Mouse (Mus musculus) CH12.LX (cell line): ENCODE measurements around the gene Col20a1. TPM values are rescaled to one million over a fixed set of nuclear protein-coding genes. Genes with fewer than 3 reads are reported as not detected.

Source experiments
- DNase-seq: peaks from one replicate; pipeline ENCODE4 v3.0.0-alpha.2; 2013; ENCODE audit errors: extremely low read depth
- H3K27ac ChIP-seq: 2 replicates; pipeline ENCODE4 v1.5.1; 2012; ENCODE audit warnings: low read depth, mild to moderate bottlenecking, control low read depth, moderate library complexity; ENCODE audit not compliant: insufficient read depth
- H3K27me3 ChIP-seq: replicated peaks from 2 replicates; pipeline ENCODE3; 2012; ENCODE audit warnings: inconsistent platforms
- H3K36me3 ChIP-seq, 2 experiments: replicated peaks in 1 of 2; 2 replicates each; pipeline versions ENCODE3 to v1.6.1; 2012; ENCODE audit warnings: inconsistent platforms in 1 of 2, low read length in 1 of 2, mild to moderate bottlenecking in 1 of 2, mixed read lengths in 1 of 2, moderate library complexity in 1 of 2; ENCODE audit not compliant: control insufficient read depth in 1 of 2, insufficient read depth in 1 of 2
- H3K4me1 ChIP-seq, 2 experiments: 2 replicates each; pipeline ENCODE4 v1.6.1; 2012; ENCODE audit warnings: inconsistent platforms in 1 of 2, moderate library complexity in 1 of 2; ENCODE audit not compliant: insufficient read depth in 2 of 2, control insufficient read depth in 1 of 2
- H3K4me2 ChIP-seq: 2 replicates; pipeline ENCODE4 v1.6.1; 2012; ENCODE audit warnings: low read depth, mild to moderate bottlenecking, control low read depth; ENCODE audit not compliant: poor library complexity, insufficient read depth, severe bottlenecking
- H3K4me3 ChIP-seq, 3 experiments: fragments of 150-350 bp in 1 of 3; sonication (generic) in 1 of 3; replicated peaks in 1 of 3; 2 replicates each; pipeline versions ENCODE3 to v1.5.1; 2011 to 2012; ENCODE audit warnings: low read depth in 2 of 3, low read length in 2 of 3, mild to moderate bottlenecking in 2 of 3, moderate library complexity in 2 of 3, control low read depth in 1 of 3, improper control_type of control experiment in 1 of 3, inconsistent platforms in 1 of 3, mixed read lengths in 1 of 3; ENCODE audit not compliant: poor library complexity in 1 of 3
- H3K79me2 ChIP-seq: replicated peaks from 2 replicates; pipeline ENCODE4 v1.6.1; 2012; ENCODE audit warnings: mild to moderate bottlenecking, moderate library complexity; ENCODE audit not compliant: control insufficient read depth, poor library complexity, insufficient read depth, severe bottlenecking; ENCODE audit errors: extremely low read depth
- H3K9ac ChIP-seq: 2 replicates; pipeline ENCODE4 v1.6.1; 2012; ENCODE audit warnings: low read depth, mild to moderate bottlenecking, control low read depth, moderate library complexity; ENCODE audit not compliant: insufficient read depth
- H3K9me3 ChIP-seq: replicated peaks from 2 replicates; pipeline ENCODE3; 2012; ENCODE audit warnings: low read length, inconsistent platforms, mixed read lengths
- BHLHE40 ChIP-seq: IDR thresholded peaks from 2 replicates; pipeline ENCODE4 v1.6.1; 2011; ENCODE audit warnings: mild to moderate bottlenecking, low read depth, low read length, improper control_type of control experiment
- CHD2 ChIP-seq: IDR thresholded peaks from 2 replicates; pipeline ENCODE4 v1.6.1; 2011; ENCODE audit warnings: low read length, improper control_type of control experiment
- E2F4 ChIP-seq: IDR thresholded peaks from 2 replicates; pipeline ENCODE4 v1.6.1; 2011; ENCODE audit warnings: low read depth, low read length, improper control_type of control experiment; ENCODE audit not compliant: insufficient replicate concordance
- EP300 ChIP-seq: IDR thresholded peaks from 2 replicates; pipeline ENCODE4 v1.6.1; 2011; ENCODE audit warnings: low read length, improper control_type of control experiment
- HCFC1 ChIP-seq: IDR thresholded peaks from 2 replicates; pipeline ENCODE4 v1.6.1; 2012; ENCODE audit warnings: low read depth, mild to moderate bottlenecking, inconsistent platforms, low read length, improper control_type of control experiment
- IRF4 ChIP-seq: IDR thresholded peaks from 2 replicates; pipeline ENCODE4 v1.6.1; 2014; ENCODE audit warnings: low read depth, mild to moderate bottlenecking, inconsistent platforms, low read length, improper control_type of control experiment
- KAT2A ChIP-seq: IDR thresholded peaks from 2 replicates; pipeline ENCODE4 v1.6.1; 2012; ENCODE audit warnings: low read length, improper control_type of control experiment, inconsistent platforms; ENCODE audit not compliant: insufficient replicate concordance
- MAFK ChIP-seq: IDR thresholded peaks from 2 replicates; pipeline ENCODE4 v1.6.1; 2011; ENCODE audit warnings: low read length, improper control_type of control experiment; ENCODE audit not compliant: insufficient replicate concordance
- MAX ChIP-seq: IDR thresholded peaks from 2 replicates; pipeline ENCODE4 v1.6.1; 2011; ENCODE audit warnings: low read length, improper control_type of control experiment
- MAZ ChIP-seq: IDR thresholded peaks from 2 replicates; pipeline ENCODE4 v1.6.1; 2012; ENCODE audit warnings: low read depth, mild to moderate bottlenecking, inconsistent platforms, low read length, improper control_type of control experiment, moderate library complexity
- MEF2A ChIP-seq: IDR thresholded peaks from 2 replicates; pipeline ENCODE4 v1.6.1; 2014; ENCODE audit warnings: low read depth, mild to moderate bottlenecking, inconsistent platforms, low read length, improper control_type of control experiment, borderline replicate concordance
- MXI1 ChIP-seq: IDR thresholded peaks from 2 replicates; pipeline ENCODE4 v1.6.1; 2011; ENCODE audit warnings: mild to moderate bottlenecking, low read depth, low read length, improper control_type of control experiment
- NELFE ChIP-seq: IDR thresholded peaks from 2 replicates; pipeline ENCODE4 v1.6.1; 2011; ENCODE audit warnings: low read depth, low read length, improper control_type of control experiment
- NRF1 ChIP-seq: IDR thresholded peaks from 2 replicates; pipeline ENCODE4 v1.6.1; 2014; ENCODE audit warnings: low read depth, mild to moderate bottlenecking, inconsistent platforms, low read length, improper control_type of control experiment, moderate library complexity
- RCOR1 ChIP-seq: conservative IDR thresholded peaks from 2 replicates; pipeline ENCODE4 v1.6.1; 2012; ENCODE audit warnings: low read depth, mild to moderate bottlenecking, inconsistent platforms, low read length, improper control_type of control experiment
- SMC3 ChIP-seq: IDR thresholded peaks from 2 replicates; pipeline ENCODE4 v1.6.1; 2011; ENCODE audit warnings: low read depth, low read length, improper control_type of control experiment
- TBP ChIP-seq: conservative IDR thresholded peaks from 2 replicates; pipeline ENCODE4 v1.6.1; 2011; ENCODE audit warnings: low read depth, low read length, improper control_type of control experiment
- USF1 ChIP-seq: IDR thresholded peaks from 2 replicates; pipeline ENCODE4 v1.6.1; 2014; ENCODE audit warnings: low read depth, mild to moderate bottlenecking, inconsistent platforms, low read length, improper control_type of control experiment
- ZC3H11A ChIP-seq: IDR thresholded peaks from 2 replicates; pipeline ENCODE4 v1.6.1; 2012; ENCODE audit warnings: low read depth, mild to moderate bottlenecking, inconsistent platforms, low read length, improper control_type of control experiment
- ZNF384 ChIP-seq: IDR thresholded peaks from 2 replicates; pipeline ENCODE4 v1.6.1; 2012; ENCODE audit warnings: low read depth, low read length, improper control_type of control experiment, inconsistent platforms
- dilution Hi-C: fragments of 300-500 bp; cut with MboI; formaldehyde crosslinking; loops from 2 replicates; pipeline ENCODE4 v1.14.3; 2020; ENCODE audit warnings: low sequenced_read_pairs; ENCODE audit not compliant: extremely low pct_unique_long_range_greater_than_20kb, extremely low pct_ligation_motif_present
- in situ Hi-C: fragments of 300-500 bp; cut with MboI; formaldehyde crosslinking; loops from 3 replicates; pipeline ENCODE4 v1.14.3; 2019; ENCODE audit warnings: low sequenced_read_pairs, low pct_ligation_motif_present, low pct_unique_long_range_greater_than_20kb, mixed read lengths
- polyA plus RNA-seq: library from polyadenylated mRNA; unstranded; fragments of >175 nt; gene quantifications from 2 replicates; pipeline ENCODE4 v1.2.1, GENCODE M21; 2012; ENCODE audit warnings: low read depth; ENCODE audit not compliant: insufficient read length
- total RNA-seq, 2 experiments: library from RNA; depleted of rRNA; stranded (reverse); fragments of 300-350 nt in 1 of 2; fragments of >200 nt in 1 of 2; gene quantifications; 2 replicates each; pipeline ENCODE4 v1.2.3; 2012 to 2014

Col20a1 gene
- total and polyA plus RNA-seq, 3 experiments: 0.52 to 2.2 (median 0.68) TPM

GRCm38 (mm10) chr2:180988347-180988913, 2.1 kb downstream of the Col20a1 start:
- H3K36me3 ChIP-seq: peaks cover 0 to 28% of the 10 kb centered on the region in 2 experiments
- no peaks in the 10 kb centered on the region for H3K4me1 ChIP-seq
- DNase-seq: no peak
- in situ Hi-C loops (no loop called here), dilution Hi-C loops (no loop called here)
- TF ChIP-seq E2F4: no peak
- TF ChIP-seq KAT2A: no peak
- no peak for TF ChIP-seq BHLHE40
- no peak for TF ChIP-seq NRF1
- no peak for TF ChIP-seq SMC3
- no peak for TF ChIP-seq NELFE
- no peak for TF ChIP-seq IRF4
- TF ChIP-seq MAFK: no peak
- no peak for TF ChIP-seq HCFC1
- no peak for TF ChIP-seq ZC3H11A
- no peak for TF ChIP-seq MAX
- no peak for TF ChIP-seq EP300
- TF ChIP-seq RCOR1: no peak
- no peak for TF ChIP-seq MAZ
- TF ChIP-seq TBP: no peak
- TF ChIP-seq MEF2A: no peak
- no peak for TF ChIP-seq MXI1
- no peak for TF ChIP-seq USF1
- TF ChIP-seq CHD2: no peak
- no peak overlapping the region for H3K27ac ChIP-seq
- no peak overlapping the region for H3K4me2 ChIP-seq
- H3K9ac ChIP-seq: no peak overlapping the region
- no peak overlapping the region for H3K4me3 ChIP-seq
- H3K27me3 ChIP-seq: no peaks in the 10 kb centered on the region
- no peaks in the 10 kb centered on the region for H3K9me3 ChIP-seq
- no peaks in the 10 kb centered on the region for H3K79me2 ChIP-seq

GRCm38 (mm10) chr2:180988948-180989347, 2.6 kb downstream of the Col20a1 start:
- no peaks in the 10 kb centered on the region for H3K9me3 ChIP-seq
- no peaks in the 10 kb centered on the region for H3K4me1 ChIP-seq
- H3K27ac ChIP-seq: no peak overlapping the region
- dilution Hi-C loops (no loop called here), in situ Hi-C loops (no loop called here)
- TF ChIP-seq ZNF384: no peak
- TF ChIP-seq ZC3H11A: no peak
- no peak for TF ChIP-seq TBP
- no peak for TF ChIP-seq RCOR1
- H3K4me2 ChIP-seq: no peak overlapping the region
- no peak overlapping the region for H3K9ac ChIP-seq
- H3K4me3 ChIP-seq: no peak overlapping the region
- no peak for DNase-seq
- H3K27me3 ChIP-seq: no peaks in the 10 kb centered on the region
- H3K36me3 ChIP-seq: peaks cover 0 to 23% of the 10 kb centered on the region in 2 experiments
- no peaks in the 10 kb centered on the region for H3K79me2 ChIP-seq
